Mouse (Mus musculus) gastrocnemius, adult 8-10 months (tissue): ENCODE measurements around the gene Trio. TPM values are rescaled to one million over a fixed set of nuclear protein-coding genes. Genes with fewer than 3 reads are reported as not detected.

Experiments
- DNase-seq, 2 experiments: peaks; one replicate each; pipeline ENCODE4 v3.0.0; 2022; ENCODE audit warnings: low spot score in 2 of 2
- total RNA-seq, 4 experiments: library from RNA; stranded (reverse); gene quantifications; 2 replicates each; pipeline ENCODE4 v1.2.4; 2022

The Trio gene
- total RNA-seq, result 10 to 100 TPM; 24.6 to 29.0 (median 27.1) TPM

DNA sequence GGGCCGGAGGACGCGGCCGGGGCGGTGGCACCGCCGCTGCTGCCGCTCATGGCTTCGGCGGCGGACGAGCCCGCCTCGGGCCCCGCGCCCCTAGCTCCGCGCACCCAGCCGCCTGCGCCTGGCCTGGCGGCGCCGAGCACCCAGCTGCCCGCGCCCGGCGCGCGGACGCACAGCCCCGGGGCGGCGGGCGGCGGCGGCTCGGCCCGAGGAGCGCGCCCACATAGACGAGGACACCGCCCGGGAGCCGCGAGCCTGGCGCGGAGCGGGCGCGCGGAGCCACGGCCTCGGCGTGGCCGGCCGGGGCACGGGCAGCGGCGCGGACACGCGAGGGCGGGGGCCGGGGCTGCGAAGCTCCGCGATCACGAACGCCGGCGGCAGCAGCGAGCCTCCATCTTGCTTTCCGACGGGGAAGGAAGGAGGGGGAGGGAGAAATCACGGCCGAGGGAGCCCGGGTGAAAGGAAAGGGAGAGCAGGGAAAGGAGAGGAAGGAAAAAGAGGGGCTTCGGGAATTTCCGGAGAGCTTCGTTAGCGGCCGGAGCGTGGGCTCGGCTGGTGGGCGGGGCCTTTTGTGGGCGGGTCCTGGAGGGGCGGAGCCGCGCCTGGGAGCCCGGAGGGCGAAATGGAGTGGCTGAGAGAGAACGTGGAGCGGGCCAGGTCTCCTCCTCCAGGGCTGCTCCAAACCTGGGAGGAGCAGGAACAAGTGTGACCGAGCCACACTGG, at the start of gene Trio:
Gene Trio (minus strand): TSS at position 402 of the 720 bp plus-strand sequence.
- DNase-seq, result peak; percentile 95 to 98

DNA sequence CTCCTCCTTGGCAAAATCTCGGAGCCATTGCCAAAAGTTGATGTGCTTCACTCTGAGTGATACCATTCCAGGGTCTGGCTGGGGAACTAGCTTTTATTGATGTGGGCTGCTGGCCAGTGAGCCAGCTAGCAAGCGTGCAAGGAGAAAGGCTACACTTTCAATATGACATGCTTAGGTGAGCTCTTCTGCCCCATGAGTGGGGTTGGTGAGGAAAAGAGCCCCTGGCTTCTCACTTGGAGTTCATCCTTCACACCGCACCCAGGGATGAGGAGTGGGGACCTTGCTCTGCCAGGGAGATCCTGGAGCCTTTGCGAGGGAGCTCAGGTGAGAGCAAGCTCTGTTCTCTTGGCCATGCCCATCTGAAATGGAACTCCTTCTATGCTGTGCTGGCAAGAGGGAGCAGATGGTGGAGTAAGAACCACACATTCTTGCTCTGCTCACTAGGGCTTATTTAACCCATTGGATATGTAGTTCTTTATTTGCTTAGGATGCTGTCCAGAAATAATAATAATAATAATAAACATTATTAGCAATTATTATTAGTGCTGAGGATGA, 48.8 kb upstream of the Trio start:
- no peak for DNase-seq

DNA sequence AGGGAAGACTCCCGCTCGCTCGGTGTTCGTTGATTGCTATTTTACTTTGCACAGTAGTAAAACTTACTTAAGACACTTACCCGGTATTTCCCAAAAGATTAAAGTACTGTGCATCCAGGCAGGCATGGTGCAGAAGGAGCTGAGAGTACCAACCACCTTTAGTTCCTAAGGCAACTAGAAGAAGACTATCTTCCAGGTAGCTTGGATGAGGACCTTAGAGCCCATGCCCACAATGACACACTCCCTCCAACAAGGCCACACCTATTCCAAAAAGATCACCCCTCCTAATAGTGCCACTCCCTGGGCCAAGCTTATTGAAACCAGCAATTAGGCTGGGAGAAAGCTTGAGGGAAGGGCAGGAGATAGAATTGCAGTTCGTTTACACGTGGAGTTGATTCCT, 46.0 kb upstream of the Trio start:
- DNase-seq, result no peak

- no peak for DNase-seq
These were observed 45.2 kb upstream of the Trio start for GRCm38 (mm10) chr15:28070771-28071419.

DNA sequence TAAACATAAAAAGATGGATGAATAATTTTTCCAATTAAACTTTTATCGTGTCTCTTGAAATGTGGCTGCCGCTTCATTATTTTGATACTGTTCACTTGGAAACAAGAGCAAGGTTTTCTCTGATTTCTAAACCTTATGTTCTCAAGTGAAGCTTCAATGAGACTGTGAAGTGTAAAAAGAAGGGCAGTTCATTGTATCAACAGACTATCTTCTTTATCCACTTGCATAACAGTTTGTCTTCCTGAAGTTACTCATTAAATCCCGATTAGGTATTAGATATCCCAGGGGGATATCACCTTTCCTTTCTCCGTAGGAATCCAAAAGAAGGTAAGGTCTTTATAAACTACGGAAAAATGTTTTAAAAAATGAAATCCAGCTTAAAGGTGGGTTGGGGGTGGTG, 44.6 kb upstream of the Trio start:
- DNase-seq, result no peak

DNA sequence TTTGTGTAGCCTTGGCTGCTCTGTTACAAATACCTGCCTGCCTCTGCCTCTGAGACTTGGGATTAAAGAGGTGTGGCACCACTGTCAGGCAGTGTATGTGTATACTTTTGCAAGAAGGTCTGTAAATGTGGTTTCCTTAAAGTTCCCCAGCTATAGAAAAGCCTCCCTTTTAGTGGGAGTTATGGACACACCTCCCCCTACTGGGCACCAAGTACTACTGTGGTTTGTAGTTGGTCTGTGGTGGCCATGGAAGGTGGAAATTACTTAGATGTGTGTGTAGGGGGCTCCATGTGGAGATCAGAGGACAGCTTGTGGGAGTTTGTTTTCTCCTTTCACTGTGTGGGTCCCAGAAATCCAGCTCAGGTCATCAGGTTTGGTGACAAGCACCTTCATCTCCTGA, 41.7 kb upstream of the Trio start:
- no peak for DNase-seq

GRCm38 (mm10) chr15:28066468-28066867, 40.8 kb upstream of the Trio start:
- DNase-seq, result no peak

DNA sequence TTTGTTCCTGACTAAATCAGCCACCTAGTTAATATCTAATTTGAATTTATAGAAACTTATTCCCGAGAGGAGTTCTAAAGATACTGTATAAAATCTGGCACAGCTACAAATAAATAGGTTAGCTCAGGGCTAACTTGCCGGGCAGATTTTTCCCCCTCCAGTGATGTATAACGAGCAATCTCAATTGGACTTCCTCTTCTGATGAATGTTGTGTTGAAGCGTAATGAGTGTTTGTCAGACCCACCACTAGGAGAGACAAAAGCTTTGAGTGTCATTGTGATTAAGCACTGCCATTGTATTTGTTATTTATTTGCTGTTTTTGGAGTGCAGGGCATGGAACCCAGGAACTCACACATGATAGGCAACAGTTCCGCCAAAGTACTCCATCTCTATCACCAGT, 39.9 kb upstream of the Trio start:
- DNase-seq, result no peak

GRCm38 (mm10) chr15:28064733-28065088, 39.1 kb upstream of the Trio start:
- DNase-seq, result no peak

DNA sequence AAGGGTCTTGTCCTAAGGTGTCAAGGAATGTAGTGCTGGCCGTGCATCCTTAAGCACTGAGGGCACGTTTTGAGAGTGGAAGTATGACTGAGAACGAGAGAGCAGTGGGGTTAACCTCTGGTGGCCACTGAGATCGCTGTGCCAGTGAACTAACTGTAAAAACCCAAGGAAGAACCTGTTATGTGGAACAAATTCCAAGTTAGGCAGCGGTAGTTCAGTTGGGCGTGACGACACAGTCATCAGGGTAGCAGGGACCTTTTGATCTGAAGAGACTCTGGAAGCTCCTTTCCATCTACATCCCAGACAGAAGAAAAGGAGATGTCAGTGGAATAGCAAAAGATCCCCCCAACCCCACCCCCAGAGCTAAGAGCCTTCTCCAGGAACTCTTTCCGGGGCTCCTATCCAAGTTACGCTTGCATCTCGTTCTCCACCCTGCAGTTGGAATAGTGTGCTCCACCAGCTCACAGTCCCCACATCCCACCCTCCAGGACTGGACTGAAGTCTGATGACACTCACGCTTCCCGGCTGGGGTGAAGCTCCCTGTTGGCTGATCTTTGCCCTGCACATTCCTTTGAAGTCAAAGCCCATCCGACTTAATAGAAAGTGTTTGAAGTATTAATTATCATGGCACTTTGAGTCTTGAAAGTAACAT, 38.6 kb upstream of the Trio start:
- DNase-seq, result no peak

GRCm38 (mm10) chr15:28063466-28063865, 37.8 kb upstream of the Trio start:
- DNase-seq, result no peak

DNA sequence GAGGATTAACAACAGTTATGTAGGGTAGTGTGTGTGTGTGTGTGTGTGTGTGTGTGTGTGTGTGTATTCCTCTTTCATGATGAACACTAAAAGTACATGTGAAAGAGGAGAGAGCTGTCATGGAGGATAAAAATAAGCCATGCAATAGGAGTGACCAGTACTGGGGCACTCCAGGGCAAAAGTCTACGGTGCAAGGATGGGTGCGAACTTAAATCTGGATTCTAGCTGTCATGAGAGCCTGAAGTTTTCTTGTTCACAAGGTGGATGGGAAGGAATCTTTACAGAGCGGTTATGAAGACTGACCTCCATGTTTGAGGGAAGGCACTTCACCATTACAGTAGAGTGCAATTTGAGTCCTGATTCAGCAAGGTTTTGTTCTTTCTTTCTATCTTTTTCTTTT, 36.4 kb upstream of the Trio start:
- no peak for DNase-seq

DNA sequence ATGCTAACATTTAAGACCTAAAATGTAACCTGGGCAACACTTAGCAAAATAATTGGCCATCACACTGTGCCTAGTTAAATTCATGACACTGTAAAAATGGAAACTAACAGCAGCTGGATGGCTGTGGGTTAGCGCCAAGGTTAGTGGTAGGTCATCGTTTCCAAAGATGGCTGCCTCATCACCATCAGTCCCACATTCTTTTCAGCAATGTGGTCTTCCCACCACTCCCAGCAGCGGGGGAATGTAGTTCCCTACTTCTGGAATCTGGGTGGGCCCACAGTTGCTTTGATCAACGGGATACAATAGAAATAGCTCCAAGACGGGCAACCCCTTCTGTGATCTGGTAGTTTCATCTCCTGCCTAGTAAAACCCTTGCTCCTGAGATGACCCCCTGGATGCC, 35.3 kb upstream of the Trio start:
- DNase-seq, result no peak

- DNase-seq, result no peak
These were observed 34.8 kb upstream of the Trio start for GRCm38 (mm10) chr15:28060423-28060822.

DNA sequence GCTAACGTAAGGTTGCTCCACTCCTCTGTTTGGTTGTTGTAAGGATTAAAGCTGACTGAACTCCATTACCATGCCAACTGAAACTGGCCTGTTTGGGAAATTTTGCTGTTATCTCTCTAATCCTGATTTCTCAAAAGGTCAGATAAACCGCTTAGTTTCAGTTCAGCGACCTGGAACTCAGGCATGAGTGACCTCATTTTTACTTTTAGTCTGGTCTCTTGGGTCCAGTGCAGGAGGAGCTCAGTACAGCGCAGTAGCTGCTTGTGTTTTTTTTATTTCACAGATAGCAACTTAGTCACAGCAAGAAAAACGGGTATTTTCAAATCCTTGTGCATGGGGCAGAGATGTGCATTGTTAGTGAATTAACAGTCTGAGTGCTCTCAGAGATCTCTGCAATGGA, 31.9 kb upstream of the Trio start:
- no peak for DNase-seq

DNA sequence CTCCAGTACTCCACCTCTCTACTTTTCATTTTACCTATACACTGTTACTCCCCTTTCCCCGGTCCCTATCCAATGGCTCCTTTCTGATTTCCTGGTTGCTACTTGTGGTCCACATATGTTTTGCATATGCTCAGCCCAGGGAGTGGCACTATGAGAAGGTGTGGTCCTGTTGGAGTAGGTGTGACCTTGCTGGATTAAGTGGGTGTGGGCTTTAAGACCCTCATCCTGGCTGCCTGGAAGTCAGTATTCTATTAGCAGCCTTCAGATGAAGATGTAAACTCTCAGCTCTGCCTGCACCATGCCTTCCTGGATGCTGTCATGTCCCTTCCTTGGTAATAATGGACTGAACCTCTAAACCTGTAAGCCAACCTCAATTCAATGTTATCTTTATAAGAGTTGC, 29.1 kb upstream of the Trio start:
- DNase-seq, result no peak

- no peak for DNase-seq
These were observed 28.5 kb upstream of the Trio start for GRCm38 (mm10) chr15:28054111-28054510.

GRCm38 (mm10) chr15:28053226-28053625, 27.6 kb upstream of the Trio start:
- DNase-seq, result no peak

GRCm38 (mm10) chr15:28051811-28052210, 26.2 kb upstream of the Trio start:
- DNase-seq, result no peak

GRCm38 (mm10) chr15:28051104-28051625, 25.5 kb upstream of the Trio start:
- peak; percentile 10 to 55 for DNase-seq

DNA sequence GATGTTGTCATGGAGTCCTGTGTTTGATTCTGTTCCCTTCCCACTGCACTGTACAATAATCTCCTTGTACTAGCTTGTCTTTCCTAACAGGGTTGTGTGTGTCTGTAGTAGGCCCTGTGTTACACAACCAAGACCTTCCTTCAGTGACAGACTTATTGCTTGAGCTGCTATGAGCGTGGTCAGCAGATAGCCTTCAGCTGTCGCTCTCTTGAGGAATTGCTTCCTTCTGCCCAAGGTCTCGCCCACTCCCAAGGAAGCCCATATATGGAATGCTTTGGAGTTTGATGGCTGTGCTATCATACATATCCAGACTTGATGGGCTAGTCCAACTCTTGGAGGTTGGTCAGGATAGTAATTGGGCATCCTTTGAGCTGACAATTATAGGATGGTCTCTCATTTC, 22.1 kb upstream of the Trio start:
- no peak for DNase-seq

GRCm38 (mm10) chr15:28041158-28041865, 15.7 kb upstream of the Trio start:
- no peak for DNase-seq
